Mouse (Mus musculus) midbrain, embryonic 16.5 days (tissue): ENCODE measurements at regions not wholly inside any gene's neighbourhood (a gene's known extent, or its start where the extent isn't known, plus 50 kb on each side); places are given as distances from the start of the nearest gene placed in this dataset.

ENCODE experiments used
- ATAC-seq: fragments of 200-750 bp; cut with Nextera tagmentation; 2 replicates; pipeline ENCODE4 v1.8.0; 2017; ENCODE audit warnings: moderate TSS enrichment
- H3K27ac ChIP-seq: fragments of 300-500 bp; sonication (generic); 2 replicates; pipeline ENCODE4 v1.5.1; 2014; ENCODE audit warnings: mild to moderate bottlenecking, low read length, mixed read lengths
- H3K27me3 ChIP-seq: fragments of 300-500 bp; sonication (generic); 2 replicates; pipeline ENCODE4 v1.6.1; 2014; ENCODE audit warnings: low read depth, low read length, mixed read lengths; ENCODE audit not compliant: control insufficient read depth, insufficient read depth
- H3K36me3 ChIP-seq: fragments of 300-500 bp; sonication (generic); 2 replicates; pipeline ENCODE4 v1.6.1; 2014; ENCODE audit warnings: mild to moderate bottlenecking, low read length, moderate library complexity, mixed read lengths; ENCODE audit not compliant: control insufficient read depth, insufficient read depth
- H3K4me1 ChIP-seq: fragments of 300-500 bp; sonication (generic); 2 replicates; pipeline ENCODE4 v1.6.1; 2014; ENCODE audit warnings: mild to moderate bottlenecking, low read length, mixed read lengths; ENCODE audit not compliant: control insufficient read depth, insufficient read depth
- H3K4me2 ChIP-seq: fragments of 300-500 bp; sonication (generic); 2 replicates; pipeline ENCODE4 v1.6.1; 2014; ENCODE audit warnings: mild to moderate bottlenecking, low read length, mixed read lengths
- H3K4me3 ChIP-seq: fragments of 300-500 bp; sonication (generic); 2 replicates; pipeline ENCODE4 v1.5.1; 2014; ENCODE audit warnings: low read depth, mild to moderate bottlenecking, low read length, moderate library complexity, mixed read lengths
- H3K9ac ChIP-seq: fragments of 300-500 bp; sonication (generic); 2 replicates; pipeline ENCODE4 v1.6.1; 2014; ENCODE audit warnings: low read depth, low read length, mixed read lengths
- H3K9me3 ChIP-seq: fragments of 300-500 bp; sonication (generic); replicated peaks from 2 replicates; pipeline ENCODE4 v1.6.1; 2014; ENCODE audit warnings: mild to moderate bottlenecking, low read length, mixed read lengths; ENCODE audit not compliant: control insufficient read depth, poor library complexity, severe bottlenecking
- WGBS: fragments of 180-500 bp; shearing (Covaris S2); extraction: QIAGEN DNeasy Blood & Tissue Kit; methylation state at CpG from one replicate; pipeline ENCODE4 v1.1.7; 2014; 5-methylcytosine and 5-hydroxymethylcytosine counted together

DNA sequence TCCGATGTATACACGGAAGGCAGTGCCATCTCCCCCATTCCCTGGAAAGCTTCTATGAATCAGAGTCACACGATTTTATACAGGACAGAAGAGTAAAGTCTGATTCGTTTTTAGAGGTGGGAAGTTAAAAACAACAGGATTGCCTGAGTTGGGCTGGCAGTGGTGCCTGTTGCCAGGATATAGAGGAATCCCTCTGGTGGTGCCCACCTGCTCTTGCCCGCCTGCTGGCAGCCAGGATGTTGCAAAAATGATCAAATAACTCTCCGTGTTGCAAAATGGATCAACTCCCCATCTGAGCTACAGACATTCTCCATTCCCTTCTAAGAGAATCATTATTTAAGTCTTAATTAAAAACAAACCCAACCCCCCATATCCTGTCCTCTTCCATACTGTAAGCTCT lies 414.0 kb downstream of the Prdm2 start:
- no peaks in the 10 kb centered on the region for H3K27me3 ChIP-seq
- no peak overlapping the region for H3K9ac ChIP-seq
- no peak overlapping the region for H3K27ac ChIP-seq
- 77% methylated on average over 6 of the region's 6 CpGs for WGBS
- H3K4me2 ChIP-seq: no peak overlapping the region
- no peak for ATAC-seq
- no peaks in the 10 kb centered on the region for H3K9me3 ChIP-seq
- H3K36me3 ChIP-seq: no peaks in the 10 kb centered on the region
- H3K4me3 ChIP-seq: no peak overlapping the region
- peaks cover 4% of the 10 kb centered on the region for H3K4me1 ChIP-seq

- H3K4me3 ChIP-seq: no peak overlapping the region
- H3K4me2 ChIP-seq: no peak overlapping the region
- H3K27me3 ChIP-seq: no peaks in the 10 kb centered on the region
- no peaks in the 10 kb centered on the region for H3K4me1 ChIP-seq
- H3K9ac ChIP-seq: no peak overlapping the region
- ATAC-seq: no peak
- 78% methylated on average over 2 of the region's 2 CpGs for WGBS
- no peak overlapping the region for H3K27ac ChIP-seq
- no peaks in the 10 kb centered on the region for H3K9me3 ChIP-seq
- H3K36me3 ChIP-seq: no peaks in the 10 kb centered on the region
Observed at GRCm38 (mm10) chr4:142792606-142792970, 420.2 kb downstream of the Prdm2 start.

GRCm38 (mm10) chr4:142791823-142792605 lies 420.8 kb downstream of the Prdm2 start:
- no peak for ATAC-seq

GRCm38 (mm10) chr4:142789048-142789447 lies 423.7 kb downstream of the Prdm2 start:
- Histone ChIP-seq H3K36me3 (no peaks in the 10 kb centered on the region), H3K4me2 (no peak overlapping the region), H3K9me3 (no peaks in the 10 kb centered on the region), H3K27me3 (no peaks in the 10 kb centered on the region), H3K4me3 (no peak overlapping the region), H3K27ac (no peak overlapping the region), H3K9ac (no peak overlapping the region), H3K4me1 (no peaks in the 10 kb centered on the region)
- WGBS: 92% methylated on average over 7 of the region's 7 CpGs
- ATAC-seq: no peak

More at GRCm38 (mm10) chr4:142791823-142792605, 420.8 kb downstream of the Prdm2 start:
- Histone ChIP-seq H3K4me2 (no peak overlapping the region), H3K4me1 (no peaks in the 10 kb centered on the region), H3K4me3 (no peak overlapping the region), H3K9me3 (no peaks in the 10 kb centered on the region), H3K27ac (no peak overlapping the region), H3K36me3 (no peaks in the 10 kb centered on the region), H3K9ac (no peak overlapping the region), H3K27me3 (no peaks in the 10 kb centered on the region)
- 84% methylated on average over 3 of the region's 3 CpGs for WGBS

DNA sequence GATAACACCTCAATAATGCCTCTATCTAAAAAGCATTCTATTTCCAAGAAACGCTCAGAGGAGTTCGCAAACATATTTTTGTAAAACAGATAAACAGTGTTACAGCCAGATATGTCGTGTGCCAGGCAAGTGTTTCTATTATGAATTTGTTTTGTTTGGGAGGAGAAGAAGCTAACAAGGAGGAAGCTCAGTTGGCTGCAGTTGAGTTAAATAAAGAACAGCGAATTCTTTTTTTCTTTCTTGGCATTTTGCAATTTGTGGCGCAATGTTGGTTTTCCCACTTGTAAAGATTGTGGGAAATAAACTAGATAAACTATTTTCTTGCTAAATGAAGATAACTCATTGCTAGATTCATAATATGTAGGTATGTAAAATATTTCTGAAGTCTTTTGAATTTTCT lies 427.4 kb downstream of the Prdm2 start:
- Histone ChIP-seq H3K9me3 (no peaks in the 10 kb centered on the region), H3K4me1 (no peaks in the 10 kb centered on the region), H3K27me3 (no peaks in the 10 kb centered on the region), H3K36me3 (no peaks in the 10 kb centered on the region), H3K9ac (no peak overlapping the region), H3K4me2 (no peak overlapping the region), H3K4me3 (no peak overlapping the region), H3K27ac (no peak overlapping the region)
- WGBS: 93% methylated on average over 5 of the region's 5 CpGs
- no peak for ATAC-seq

DNA sequence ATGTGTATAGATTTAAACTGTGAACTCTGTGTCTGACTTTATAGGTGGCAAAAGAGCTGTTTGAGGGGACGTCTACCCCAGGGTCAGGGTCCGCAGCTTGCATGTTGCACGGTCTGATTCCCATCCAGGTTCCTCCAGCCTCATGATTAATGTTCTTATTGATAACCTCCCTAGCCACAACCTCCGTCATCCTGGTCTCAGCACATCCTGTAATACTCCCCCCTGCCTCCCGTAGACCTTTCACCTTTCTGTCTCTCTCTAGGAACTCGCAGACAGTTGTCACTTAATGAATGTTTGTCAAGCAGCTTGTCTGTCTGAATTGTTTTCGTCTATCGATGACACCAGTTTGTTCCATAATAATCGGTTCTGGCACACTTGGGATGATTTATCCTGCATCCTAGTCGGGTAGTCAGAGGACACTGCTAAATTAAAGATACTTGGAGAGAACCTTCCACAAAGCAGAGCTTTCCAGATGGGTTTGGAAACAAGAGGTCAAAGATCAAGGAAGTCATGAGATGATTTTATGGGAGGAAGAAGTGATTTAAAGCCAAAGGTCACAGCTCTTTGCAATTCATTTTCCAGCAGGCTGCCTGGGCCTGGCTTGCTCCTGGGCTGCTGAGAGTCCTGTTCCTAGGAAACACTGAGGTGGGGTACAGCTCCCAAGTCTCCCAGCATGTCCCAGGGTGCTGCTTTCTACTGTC lies 435.9 kb downstream of the Prdm2 start:
- no peak for ATAC-seq
- WGBS: 79% methylated on average over 10 of the region's 10 CpGs

GRCm38 (mm10) chr4:142775023-142775422 lies 437.8 kb downstream of the Prdm2 start:
- Histone ChIP-seq H3K9me3 (no peaks in the 10 kb centered on the region), H3K4me1 (peaks cover 32% of the 10 kb centered on the region), H3K4me2 (no peak overlapping the region), H3K9ac (no peak overlapping the region), H3K36me3 (no peaks in the 10 kb centered on the region), H3K27me3 (no peaks in the 10 kb centered on the region), H3K4me3 (no peak overlapping the region), H3K27ac (no peak overlapping the region)
- WGBS: 89% methylated on average over 5 of the region's 5 CpGs
- no peak for ATAC-seq

More for the DNA sequence above, 435.9 kb downstream of the Prdm2 start:
- H3K36me3 ChIP-seq: no peaks in the 10 kb centered on the region
- no peak overlapping the region for H3K9ac ChIP-seq
- peaks cover 19% of the 10 kb centered on the region for H3K4me1 ChIP-seq
- H3K9me3 ChIP-seq: no peaks in the 10 kb centered on the region
- no peak overlapping the region for H3K4me2 ChIP-seq
- no peak overlapping the region for H3K4me3 ChIP-seq
- no peak overlapping the region for H3K27ac ChIP-seq
- no peaks in the 10 kb centered on the region for H3K27me3 ChIP-seq

DNA sequence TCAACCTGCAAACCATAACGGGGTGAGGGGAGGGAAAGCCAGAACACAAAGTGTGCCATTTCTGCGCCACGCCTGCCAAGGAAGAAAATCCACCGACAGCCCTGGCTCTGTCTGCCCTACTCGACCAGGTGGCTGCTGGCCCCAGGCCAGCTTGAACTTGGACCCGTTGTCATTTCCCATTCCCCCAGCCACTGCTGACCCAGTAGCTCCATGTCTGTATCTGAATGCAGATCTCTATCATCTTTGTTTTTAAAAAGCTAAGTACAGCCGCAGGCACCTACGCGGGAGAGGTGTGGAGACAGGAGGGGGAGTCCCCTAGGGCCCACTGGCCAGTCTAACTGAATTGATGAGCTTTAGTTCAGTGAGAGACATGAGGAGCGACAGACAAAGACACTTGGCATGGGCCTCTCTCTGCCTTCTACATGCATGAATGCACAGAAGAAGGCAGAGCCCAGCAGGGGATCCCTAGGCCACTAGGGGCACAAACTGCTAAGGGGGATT lies 439.1 kb downstream of the Prdm2 start:
- H3K4me1 ChIP-seq: peaks cover 32% of the 10 kb centered on the region
- H3K27ac ChIP-seq: peak overlapping the region; percentile 81
- ATAC-seq: peak; percentile 28
- no peak overlapping the region for H3K4me3 ChIP-seq
- H3K4me2 ChIP-seq: peak overlapping the region; percentile 17; the same call in 1 of the 2 replicates
- WGBS: 22% methylated on average over 10 of the region's 10 CpGs
- no peaks in the 10 kb centered on the region for H3K9me3 ChIP-seq
- no peak overlapping the region; the same call in 1 of the 2 replicates for H3K9ac ChIP-seq
- no peaks in the 10 kb centered on the region for H3K27me3 ChIP-seq
- H3K36me3 ChIP-seq: no peaks in the 10 kb centered on the region
